Mouse (Mus musculus) layer of hippocampus, postnatal 36 days (tissue): ENCODE results near the gene Dip2c. TPM values are rescaled to one million over a fixed set of nuclear protein-coding genes. Genes with fewer than 3 reads are reported as not detected.
A peak's percentile ranks its signal among the peaks of the same experiment; 100 is the strongest.

Experiments used
- DNase-seq, 2 experiments: peaks; one replicate each; pipeline ENCODE4 v3.0.0; 2022
- total RNA-seq, 2 experiments: library from RNA; stranded (reverse); gene quantifications; 2 replicates each; pipeline ENCODE4 v1.2.3; 2021

Dip2c gene
- total RNA-seq, 2 experiments from 2014 or later: 65.8 to 70.8 TPM

DNA sequence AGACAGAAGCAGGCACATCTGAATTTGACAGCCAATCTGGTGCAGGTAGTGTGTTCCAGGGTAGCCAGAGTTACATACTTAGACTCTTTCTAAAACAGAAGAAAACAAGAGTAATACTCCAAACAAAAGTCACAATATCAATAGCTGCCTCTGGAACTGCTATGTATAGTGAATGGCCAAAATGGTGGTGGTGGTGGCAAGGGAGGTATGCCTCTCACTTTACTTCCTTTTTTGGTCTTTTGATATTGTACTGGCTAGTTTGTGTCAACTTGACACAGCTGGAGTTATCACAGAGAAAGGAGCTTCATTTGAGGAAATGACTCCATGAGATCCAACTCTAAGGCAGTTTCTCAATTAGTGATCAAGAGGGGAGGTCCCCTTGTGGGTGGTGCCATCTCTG, 148.1 kb downstream of the Dip2c start:
- no peak for DNase-seq

DNA sequence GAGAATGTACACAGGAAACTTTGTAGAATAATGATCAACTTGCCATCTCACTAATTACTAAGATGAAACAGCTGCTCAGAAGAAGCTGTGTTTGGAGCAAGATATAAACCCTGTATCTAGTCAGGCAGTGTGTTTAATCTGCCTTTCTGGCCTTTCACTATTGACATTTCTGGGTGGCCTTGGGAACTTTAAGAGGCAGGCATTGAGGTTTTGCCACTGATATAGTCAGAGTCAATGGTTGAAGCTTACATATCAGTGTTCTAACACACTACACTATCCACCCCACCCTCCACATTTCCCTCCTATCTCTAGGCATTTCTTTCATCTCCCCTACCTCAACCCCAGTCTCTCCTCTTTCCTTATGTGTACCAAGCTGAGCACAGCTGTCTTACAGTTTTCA, 149.9 kb downstream of the Dip2c start:
- no peak for DNase-seq

DNA sequence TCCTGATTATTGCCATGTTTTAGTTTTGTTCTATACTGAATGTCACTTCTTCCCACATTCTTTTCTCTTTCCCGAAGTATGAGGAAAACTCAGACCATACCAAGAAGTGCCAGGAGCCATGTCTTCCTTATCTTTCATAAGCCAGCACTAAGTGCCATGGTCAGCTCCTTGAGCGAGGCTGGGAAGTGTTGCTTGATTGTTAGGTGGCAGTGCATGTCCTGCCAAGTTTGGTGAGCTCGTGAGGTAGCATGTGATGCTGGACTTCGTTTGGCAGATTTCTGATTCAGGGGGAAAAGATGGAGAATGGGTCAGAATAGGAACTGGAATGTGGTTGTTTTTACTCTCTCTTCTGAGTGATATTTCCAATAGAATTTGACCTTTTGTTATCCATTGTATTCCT, 150.5 kb downstream of the Dip2c start:
- no peak for DNase-seq

- no peak for DNase-seq
These were observed 153.6 kb downstream of the Dip2c start for GRCm38 (mm10) chr13:9429884-9430283.

DNA sequence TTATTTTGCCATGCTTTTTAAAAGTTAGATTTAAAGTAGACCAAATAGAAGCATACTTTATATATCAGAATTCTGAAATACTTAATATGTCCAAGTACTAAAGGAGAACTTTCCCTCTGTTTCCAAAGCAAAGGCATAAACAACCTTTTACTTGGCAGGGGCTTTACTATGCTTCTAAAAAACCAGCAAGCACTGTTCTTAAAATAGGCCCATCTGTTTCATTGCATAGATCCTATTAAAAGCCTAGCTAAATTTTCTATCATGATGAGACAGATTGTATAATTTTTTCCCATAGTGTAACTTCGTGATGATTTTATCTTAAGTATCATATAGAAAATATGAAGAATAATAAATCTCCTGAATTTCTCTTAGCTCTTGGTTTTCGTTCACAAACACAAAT, 154.4 kb downstream of the Dip2c start:
- no peak for DNase-seq

DNA sequence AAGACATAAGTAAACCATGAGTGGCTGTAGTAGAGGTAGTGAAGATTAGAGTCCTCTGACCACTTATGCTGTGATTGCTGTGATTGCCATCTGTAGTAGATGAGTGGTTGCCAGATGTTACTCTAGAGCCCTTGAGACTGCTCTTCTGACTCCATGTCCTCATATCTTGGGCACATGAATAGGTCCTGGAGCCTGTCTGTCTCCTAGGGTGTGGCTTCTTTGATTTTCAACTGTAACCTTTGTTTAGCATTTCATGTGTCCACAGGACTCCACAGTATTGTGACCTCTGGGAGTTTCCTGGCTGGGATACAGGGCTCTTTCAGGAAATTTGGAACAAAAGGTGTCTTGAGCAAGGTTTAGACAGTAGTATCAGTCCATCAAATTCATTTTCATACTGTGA, 155.1 kb downstream of the Dip2c start:
- DNase-seq: no peak

DNA sequence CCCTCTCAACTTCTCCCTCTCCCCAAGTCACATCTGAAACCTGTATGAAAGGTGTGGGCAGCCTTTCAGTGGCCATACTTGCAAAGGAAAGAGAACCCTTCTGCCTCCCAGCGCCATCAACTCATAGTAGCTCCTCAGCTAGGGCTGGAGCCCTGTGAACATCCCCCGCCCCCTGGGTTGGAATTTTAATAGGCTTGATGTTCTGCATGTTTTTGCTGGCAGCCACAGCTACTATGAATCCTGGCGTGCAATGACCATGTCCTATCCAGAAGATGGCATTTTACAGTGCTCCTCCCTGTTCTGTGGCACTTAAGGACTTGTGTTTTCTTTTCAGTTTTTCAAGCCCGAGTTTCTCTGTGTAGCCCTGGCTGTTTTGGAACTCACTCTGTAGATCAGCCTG, 166.7 kb downstream of the Dip2c start:
- DNase-seq: no peak

- DNase-seq: no peak
These were observed 169.4 kb downstream of the Dip2c start for GRCm38 (mm10) chr13:9445533-9446294.

DNA sequence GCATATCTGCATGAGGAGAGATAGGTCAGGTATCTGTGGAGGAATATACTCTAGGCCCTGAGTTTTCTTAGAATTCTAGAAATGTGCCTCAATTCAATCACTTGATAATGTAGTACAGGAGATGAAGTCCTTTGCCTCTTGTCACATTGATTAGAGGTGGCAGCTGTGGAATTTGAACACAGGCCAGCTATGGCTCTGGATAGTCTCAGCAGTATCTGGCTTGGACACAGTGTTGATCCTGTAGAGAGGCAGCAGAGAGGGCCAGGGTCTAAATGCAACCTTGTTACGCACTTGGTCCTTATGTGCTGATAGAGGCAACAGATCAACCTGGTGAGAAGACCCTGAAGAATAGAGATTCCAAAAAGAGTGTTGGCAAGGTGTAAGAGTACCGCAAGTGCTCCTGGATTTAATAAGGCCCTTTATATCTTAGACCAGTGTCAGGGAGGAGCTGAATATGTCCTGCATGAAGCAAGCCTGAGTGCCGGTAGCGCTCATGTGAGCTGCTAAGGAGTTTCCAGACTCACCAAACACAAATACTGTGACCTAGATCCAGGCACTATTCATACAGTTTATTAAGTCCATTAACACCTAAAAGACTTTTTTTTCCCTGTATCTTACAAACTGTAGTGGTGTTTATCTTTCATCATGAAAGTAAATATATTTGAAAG, 170.3 kb downstream of the Dip2c start:
- DNase-seq: no peak

DNA sequence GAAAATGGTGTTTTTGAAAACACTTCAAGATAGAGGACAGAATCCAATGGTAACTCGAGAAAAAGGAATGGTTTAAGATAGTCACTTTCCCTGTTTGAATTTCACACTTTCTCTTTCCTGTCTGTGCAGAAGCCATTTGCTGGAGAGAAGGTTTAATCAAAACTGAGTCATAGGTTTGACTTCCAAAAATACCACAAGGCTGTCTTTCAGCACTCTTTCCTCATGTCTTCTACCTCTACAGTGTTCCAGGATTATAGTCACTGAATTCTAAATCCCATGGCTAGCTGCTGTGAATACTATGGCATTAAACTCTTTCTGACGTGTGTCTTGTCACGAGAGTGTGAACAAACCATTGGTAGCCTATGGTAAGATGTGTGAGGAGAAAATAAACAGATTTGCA, 173.9 kb downstream of the Dip2c start:
- no peak for DNase-seq

GRCm38 (mm10) chr13:9451952-9452351, 175.6 kb downstream of the Dip2c start:
- DNase-seq: no peak

- DNase-seq: no peak
These were observed 178.3 kb downstream of the Dip2c start for GRCm38 (mm10) chr13:9454426-9455177.

DNA sequence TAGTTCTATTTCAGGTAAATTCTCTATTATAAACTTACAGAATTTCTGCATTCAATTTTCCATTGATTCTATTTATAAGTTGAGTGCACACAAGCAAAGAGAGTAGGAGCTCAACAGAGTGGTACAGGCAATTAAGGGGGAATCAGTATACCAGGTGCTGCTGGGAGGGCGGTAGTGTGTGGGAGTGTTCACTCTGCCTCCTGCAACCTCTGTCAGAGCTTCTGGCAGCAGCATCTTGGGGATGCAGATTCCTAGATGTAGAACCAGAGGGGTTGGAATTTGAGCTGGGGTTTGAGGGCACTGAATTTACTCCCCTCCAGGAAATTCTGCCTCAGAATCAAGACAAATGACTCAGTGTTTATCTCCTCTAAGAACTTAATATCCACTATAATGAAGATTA, 179.7 kb downstream of the Dip2c start:
- DNase-seq: no peak

- DNase-seq: no peak
These were observed 181.3 kb downstream of the Dip2c start for GRCm38 (mm10) chr13:9457420-9458308.

GRCm38 (mm10) chr13:9464457-9464856, 188.1 kb downstream of the Dip2c start:
- no peak for DNase-seq

DNA sequence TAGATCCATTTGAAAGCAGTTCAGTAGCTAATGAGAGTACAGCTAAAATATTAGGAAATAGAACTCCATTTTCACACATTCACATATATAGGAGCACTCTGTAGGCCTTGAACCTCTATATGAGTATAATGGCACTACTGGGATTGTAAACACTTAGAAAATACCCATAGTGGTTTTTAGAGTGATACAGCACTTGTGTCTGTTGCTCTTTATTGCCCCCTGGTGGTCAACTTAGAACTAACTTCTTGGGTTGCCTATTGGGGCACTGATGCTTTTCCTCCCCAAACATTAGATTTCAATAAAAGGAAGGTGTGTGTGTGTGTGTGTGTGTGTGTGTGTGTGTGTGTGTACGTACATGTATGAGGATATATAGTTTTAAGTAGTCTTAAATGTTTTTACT, 190.9 kb downstream of the Dip2c start:
- peak in 1 of 2 experiments; percentile 26 for DNase-seq

DNA sequence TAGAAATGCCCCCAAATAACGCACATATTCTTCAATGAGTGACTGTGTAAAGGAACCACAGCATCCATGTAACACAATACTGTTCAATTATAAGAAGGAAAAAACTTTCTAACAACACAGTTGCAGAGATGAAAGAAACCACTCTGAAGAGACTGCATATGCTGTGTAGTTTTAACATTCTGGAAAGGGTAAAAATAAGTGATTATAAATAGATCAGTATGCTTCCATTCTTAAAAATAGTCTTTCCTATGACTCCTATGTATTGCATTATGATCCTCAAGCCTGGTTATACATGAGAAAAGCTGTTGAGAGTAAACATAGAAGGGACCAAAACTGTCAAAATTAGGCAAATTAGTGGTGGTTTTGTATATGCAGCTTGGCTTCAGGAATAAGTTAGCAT, 197.1 kb downstream of the Dip2c start:
- DNase-seq: no peak

GRCm38 (mm10) chr13:9481722-9482121, 205.4 kb downstream of the Dip2c start:
- no peak for DNase-seq

DNA sequence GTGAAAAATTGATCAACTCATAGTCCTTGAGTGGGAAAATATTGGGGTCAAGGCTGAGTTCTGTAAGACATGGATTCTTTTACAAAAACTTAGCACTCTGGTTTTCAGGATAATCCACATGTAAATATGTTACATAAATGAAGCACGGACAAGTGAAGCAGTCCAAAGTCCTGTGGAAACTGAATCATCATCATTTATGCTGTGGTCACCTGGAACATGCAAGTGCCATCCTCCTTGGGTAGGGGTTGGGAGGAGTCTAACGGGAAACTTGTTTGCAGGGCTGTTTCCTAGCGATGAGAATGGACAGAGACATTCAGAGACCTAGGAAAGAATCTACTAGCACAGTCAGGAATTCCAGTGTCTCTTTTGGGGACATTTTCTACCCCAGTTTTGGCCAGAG, 213.4 kb downstream of the Dip2c start:
- no peak for DNase-seq

GRCm38 (mm10) chr13:9494726-9495125, 218.4 kb downstream of the Dip2c start:
- DNase-seq: no peak

DNA sequence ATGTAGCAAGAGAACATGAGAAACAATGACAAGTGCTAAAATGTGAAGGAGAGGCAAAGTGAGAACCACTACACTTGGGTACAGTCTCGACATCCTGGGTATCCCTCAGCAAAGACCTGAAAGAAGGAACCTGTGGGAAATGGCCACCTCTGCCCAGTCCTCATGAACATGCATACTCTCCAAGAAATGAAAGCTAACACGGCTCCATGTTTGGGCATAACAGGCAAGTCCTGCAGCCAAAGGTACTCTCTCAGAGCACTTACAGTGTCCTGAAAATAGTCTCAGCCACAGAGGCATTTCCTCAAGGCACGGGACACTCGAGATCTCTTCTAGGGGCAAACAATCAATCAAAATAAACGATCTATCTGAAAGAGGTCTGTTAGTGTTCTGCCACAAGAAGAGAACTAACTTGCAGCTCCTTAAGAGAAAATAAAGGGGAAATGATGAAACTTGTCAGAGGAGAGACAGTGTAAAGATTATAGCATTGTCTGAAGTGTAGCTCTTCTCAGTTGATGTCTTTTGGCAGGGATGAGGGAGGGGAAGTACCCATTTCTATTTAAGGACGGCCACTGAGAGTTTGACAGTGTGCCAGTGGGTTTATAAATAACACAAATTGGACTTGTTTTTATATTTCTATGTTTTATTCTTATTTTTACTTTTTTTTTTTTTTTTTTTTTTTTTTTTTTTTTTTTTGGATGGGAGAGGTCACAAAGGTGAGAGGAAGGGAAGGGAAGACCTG, 228.0 kb downstream of the Dip2c start:
- DNase-seq: no peak

DNA sequence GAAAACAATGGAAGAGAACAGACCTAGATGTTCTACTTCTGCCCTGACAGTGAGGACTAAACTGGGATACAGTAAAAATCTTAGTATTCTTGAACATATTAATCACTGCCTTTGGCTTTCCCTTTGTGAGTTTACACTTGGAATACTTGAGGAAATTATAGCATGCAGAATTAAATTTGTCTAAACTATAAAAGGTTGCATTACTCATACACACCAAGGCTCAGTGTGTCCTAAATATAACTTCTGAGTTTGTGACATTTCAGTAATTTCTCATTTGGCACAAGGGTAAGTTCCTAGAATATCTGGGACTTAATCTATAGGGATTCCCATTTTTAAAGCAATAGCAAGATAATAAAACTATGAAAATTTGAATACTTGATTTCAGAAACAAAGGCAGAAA, 262.2 kb downstream of the Dip2c start:
- DNase-seq: no peak
